Mouse (Mus musculus): ENCODE measurements around the gene Eps15. TPM values are rescaled to one million over a fixed set of nuclear protein-coding genes. Genes with fewer than 3 reads are reported as not detected.

The Eps15 gene
- polyA plus RNA-seq, 1 experiment from 2014 or later, result 41.8 TPM

DNA sequence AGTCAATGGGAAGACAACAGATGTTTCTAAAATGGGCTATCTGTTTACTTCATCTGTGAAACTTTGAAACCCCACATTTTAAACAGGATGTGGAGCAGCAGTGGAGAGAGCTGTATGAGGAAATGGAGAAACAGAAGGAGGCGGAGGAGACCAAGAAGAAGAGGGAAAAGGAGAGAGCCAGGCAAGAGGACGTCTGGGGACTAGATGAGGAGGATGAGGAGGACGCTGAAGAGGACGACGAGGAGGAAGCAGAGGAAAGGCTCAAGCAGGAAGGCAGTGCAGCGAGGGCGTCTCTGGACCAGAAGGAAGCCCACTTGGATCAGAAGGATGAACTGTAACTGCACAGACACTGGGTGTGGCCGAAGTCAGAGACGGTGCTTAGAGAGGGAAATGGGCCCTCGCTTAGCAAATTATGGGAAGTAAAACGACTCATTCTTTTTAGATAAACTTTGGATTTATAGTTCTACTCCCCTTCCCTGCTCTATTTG lies 26.4 kb upstream of the Eps15 start:
- H3K27ac ChIP-seq (replicated peaks), result no peak overlapping the region
- peaks cover 4% of the 10 kb centered on the region; the same call in 1 of the 2 replicates for H3K9me3 ChIP-seq
- WGBS, result 76% methylated on average over 11 of the region's 11 CpGs
- no peak overlapping the region for H3K4me3 ChIP-seq
- no peaks in the 10 kb centered on the region for H3K27me3 ChIP-seq (replicated peaks; ENCODE audit: low read depth, poor library complexity, severe bottlenecking)
- no peak for DNase-seq (ENCODE audit: low spot score)
- no peaks in the 10 kb centered on the region for H3K36me3 ChIP-seq (replicated peaks)
- H3K4me1 ChIP-seq, result peaks cover 7% of the 10 kb centered on the region; the same call in 1 of the 2 replicates

DNA sequence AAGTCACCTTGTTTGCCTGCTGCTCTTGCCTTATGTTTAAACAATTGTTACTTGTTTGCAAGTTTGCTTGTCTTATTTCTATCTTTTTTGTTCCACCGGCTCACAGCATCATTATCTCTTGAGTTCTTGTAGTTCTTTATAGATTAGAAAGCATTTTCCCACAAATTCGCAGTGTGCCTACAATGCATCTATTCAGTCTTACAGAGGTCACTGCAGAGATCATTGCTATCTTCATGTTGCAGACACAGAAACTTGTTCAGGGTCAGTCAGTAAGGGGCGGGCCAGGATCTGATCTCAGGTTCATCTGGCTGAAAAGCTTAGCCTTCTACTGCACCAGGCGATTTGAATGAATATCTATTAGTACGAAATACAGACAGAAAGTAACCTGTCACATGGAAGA lies 25.6 kb upstream of the Eps15 start:
- WGBS, result 86% methylated on average over 5 of the region's 5 CpGs
- DNase-seq (ENCODE audit: low spot score), result no peak
- Histone ChIP-seq H3K36me3 (replicated peaks) (no peaks in the 10 kb centered on the region), H3K27me3 (replicated peaks; ENCODE audit: low read depth, poor library complexity, severe bottlenecking) (no peaks in the 10 kb centered on the region), H3K4me3 (no peak overlapping the region), H3K9me3 (peaks cover 4% of the 10 kb centered on the region; the same call in 1 of the 2 replicates), H3K4me1 (peaks cover 7% of the 10 kb centered on the region; the same call in 1 of the 2 replicates), H3K27ac (replicated peaks) (no peak overlapping the region)

DNA sequence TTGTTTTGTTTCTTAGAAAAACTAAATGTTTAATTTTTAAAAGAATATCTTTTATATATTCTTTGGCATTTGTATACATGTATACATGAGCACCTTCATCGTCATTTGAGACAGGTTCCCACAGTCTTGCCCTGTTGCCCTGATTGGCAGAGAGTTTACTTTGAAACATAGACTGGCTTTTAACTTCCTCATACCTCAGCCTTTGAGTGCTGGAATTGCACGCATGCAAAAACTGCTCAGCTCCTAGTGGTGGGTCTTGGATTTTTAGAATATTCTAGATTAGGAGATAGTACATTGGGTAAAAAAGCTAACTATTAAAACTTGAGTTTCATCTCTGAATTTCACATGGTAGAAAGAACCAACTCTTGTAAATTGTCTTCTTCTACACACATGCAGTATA lies 24.7 kb upstream of the Eps15 start:
- peaks cover 4% of the 10 kb centered on the region; the same call in 1 of the 2 replicates for H3K9me3 ChIP-seq
- H3K27me3 ChIP-seq (replicated peaks; ENCODE audit: low read depth, poor library complexity, severe bottlenecking), result no peaks in the 10 kb centered on the region
- WGBS, result 78% methylated on average over 2 of the region's 2 CpGs
- no peaks in the 10 kb centered on the region for H3K36me3 ChIP-seq (replicated peaks)
- H3K4me1 ChIP-seq, result peaks cover 7% of the 10 kb centered on the region; the same call in 1 of the 2 replicates
- H3K4me3 ChIP-seq, result no peak overlapping the region
- no peak overlapping the region for H3K27ac ChIP-seq (replicated peaks)
- no peak for DNase-seq (ENCODE audit: low spot score)

DNA sequence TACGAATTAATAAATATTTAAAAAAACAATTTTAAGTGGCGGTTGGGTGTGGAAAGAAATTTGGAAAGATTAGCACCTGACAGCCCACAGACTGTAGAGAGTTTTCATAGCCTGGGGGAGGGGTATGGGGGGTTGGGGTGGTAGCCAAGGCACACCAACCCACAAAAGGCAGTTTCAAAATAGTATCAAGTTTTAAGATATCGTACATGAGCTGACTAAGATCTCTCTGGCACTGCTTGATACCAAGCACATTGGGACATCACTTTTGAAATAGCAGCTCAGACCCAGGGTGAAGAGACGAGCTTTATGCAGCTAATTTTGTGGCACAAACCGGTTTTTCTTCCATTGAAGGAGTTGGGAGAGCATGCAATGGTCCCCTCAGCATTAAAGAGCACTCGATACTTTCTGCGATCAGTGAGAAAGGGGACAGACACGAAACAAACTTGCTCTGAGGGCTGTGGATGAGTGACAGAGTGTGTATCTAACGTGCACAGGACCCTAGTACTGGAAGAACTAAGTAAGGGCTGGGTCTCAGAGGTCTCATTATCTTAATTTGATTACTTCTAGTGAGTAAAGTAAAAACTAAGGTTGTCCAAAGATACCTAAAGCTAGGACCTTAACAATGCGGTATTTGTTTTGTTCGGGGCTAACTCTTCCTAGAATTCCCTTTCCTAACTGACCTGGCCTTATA lies 24.2 kb upstream of the Eps15 start:
- 77% methylated on average over 11 of the region's 11 CpGs for WGBS
- Histone ChIP-seq H3K36me3 (replicated peaks) (no peaks in the 10 kb centered on the region), H3K27me3 (replicated peaks; ENCODE audit: low read depth, poor library complexity, severe bottlenecking) (no peaks in the 10 kb centered on the region), H3K4me3 (no peak overlapping the region), H3K27ac (replicated peaks) (no peak overlapping the region), H3K4me1 (peaks cover 7% of the 10 kb centered on the region; the same call in 1 of the 2 replicates), H3K9me3 (peaks cover 4% of the 10 kb centered on the region; the same call in 1 of the 2 replicates)
- DNase-seq (ENCODE audit: low spot score), result no peak

DNA sequence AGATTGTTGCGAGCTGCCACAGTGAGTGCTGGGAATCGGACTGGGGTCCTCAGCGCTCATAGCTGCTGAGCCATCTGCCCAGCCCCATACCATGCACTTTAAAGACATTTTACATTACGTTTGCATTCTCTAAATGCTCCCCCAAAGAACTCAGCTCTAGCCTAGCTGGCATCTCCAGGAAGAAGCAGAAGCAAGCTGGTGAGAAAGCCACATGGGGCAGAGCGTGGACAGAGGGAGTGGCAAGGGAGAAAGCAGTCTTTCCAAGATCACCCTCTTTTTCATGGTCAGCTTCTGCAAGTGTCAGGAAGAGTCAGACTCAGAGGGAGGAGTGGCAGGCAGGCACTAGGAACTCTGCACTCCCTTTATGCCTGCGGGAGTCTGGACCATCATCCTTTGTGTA lies 23.3 kb upstream of the Eps15 start:
- peaks cover 7% of the 10 kb centered on the region; the same call in 1 of the 2 replicates for H3K4me1 ChIP-seq
- DNase-seq (ENCODE audit: low spot score), result no peak
- no peak overlapping the region for H3K27ac ChIP-seq (replicated peaks)
- 88% methylated on average over 6 of the region's 6 CpGs for WGBS
- peaks cover 4% of the 10 kb centered on the region; the same call in 1 of the 2 replicates for H3K9me3 ChIP-seq
- H3K27me3 ChIP-seq (replicated peaks; ENCODE audit: low read depth, poor library complexity, severe bottlenecking), result no peaks in the 10 kb centered on the region
- no peaks in the 10 kb centered on the region for H3K36me3 ChIP-seq (replicated peaks)
- no peak overlapping the region for H3K4me3 ChIP-seq

DNA sequence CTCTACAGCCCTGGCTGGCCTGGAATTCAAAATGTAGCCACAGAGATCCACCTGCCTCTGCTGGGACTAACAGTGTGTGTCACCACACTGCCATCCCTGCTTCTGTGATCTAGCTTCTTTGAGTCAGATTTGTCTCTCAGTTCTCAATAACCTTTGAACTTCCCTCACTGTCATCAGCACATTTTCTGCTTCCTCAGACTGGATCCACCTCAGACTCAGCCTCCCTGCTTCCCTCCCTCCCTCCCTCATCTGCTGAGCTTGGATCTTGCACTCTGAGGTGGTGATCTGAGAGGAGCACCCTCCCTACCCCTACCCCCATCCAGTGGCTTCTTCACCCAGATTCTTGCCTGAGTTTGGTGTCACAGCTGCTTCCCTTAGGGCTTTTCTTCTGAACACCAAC lies 22.4 kb upstream of the Eps15 start:
- no peak for DNase-seq (ENCODE audit: low spot score)
- Histone ChIP-seq H3K4me3 (no peak overlapping the region), H3K27ac (replicated peaks) (no peak overlapping the region), H3K4me1 (peaks cover 12% of the 10 kb centered on the region), H3K9me3 (peaks cover 4% of the 10 kb centered on the region; the same call in 1 of the 2 replicates), H3K36me3 (replicated peaks) (no peaks in the 10 kb centered on the region), H3K27me3 (replicated peaks; ENCODE audit: low read depth, poor library complexity, severe bottlenecking) (no peaks in the 10 kb centered on the region)

DNA sequence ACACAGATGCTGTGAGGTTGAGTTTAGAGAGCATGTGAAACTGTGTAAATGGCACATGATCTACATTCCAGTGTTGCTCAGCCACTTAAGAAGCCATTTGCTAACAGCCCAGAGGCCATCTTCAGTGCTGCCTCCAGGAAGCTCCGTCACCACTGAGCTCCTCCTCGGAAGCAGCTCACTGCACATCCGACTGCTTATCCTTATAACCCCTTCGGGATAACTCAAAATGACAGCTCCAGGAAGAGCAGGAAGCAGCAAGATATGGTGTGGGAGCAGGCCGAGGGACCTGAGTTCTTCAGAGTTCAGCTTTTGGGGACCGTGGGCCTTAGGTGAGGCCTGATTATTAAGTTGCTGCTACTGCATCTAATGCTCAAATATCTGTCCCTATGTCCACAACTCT lies 18.0 kb upstream of the Eps15 start:
- DNase-seq (ENCODE audit: low spot score), result no peak
- Histone ChIP-seq H3K9me3 (no peaks in the 10 kb centered on the region), H3K27ac (replicated peaks) (no peak overlapping the region), H3K36me3 (replicated peaks) (no peaks in the 10 kb centered on the region), H3K4me1 (peaks cover 5% of the 10 kb centered on the region; the same call in 1 of the 2 replicates), H3K27me3 (replicated peaks; ENCODE audit: low read depth, poor library complexity, severe bottlenecking) (no peaks in the 10 kb centered on the region), H3K4me3 (no peak overlapping the region)
- 69% methylated on average over 6 of the region's 6 CpGs for WGBS

DNA sequence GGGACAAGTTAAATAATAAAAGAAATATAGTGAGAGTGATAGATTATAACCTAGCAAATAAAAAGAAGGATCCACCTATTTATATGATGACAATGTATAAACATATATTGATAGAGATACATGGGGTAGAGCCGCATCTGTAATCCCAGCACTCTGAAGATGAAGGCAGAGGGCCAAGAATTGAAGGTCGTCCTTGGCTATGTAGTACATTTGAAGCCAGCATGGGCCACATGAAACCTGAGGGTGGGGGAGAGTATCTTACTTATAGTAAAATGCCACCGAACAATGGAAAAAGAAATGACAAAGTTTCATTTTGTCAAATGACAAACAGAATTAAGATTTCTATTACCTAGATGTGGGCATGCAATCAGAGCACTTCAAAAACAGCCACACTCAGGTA lies 14.0 kb upstream of the Eps15 start:
- Histone ChIP-seq H3K4me3 (no peak overlapping the region), H3K27ac (replicated peaks) (no peak overlapping the region), H3K27me3 (replicated peaks; ENCODE audit: low read depth, poor library complexity, severe bottlenecking) (no peaks in the 10 kb centered on the region), H3K9me3 (no peaks in the 10 kb centered on the region), H3K4me1 (peaks cover 5% of the 10 kb centered on the region; the same call in 1 of the 2 replicates), H3K36me3 (replicated peaks) (no peaks in the 10 kb centered on the region)
- DNase-seq (ENCODE audit: low spot score), result no peak
- WGBS, result 95% methylated on average over 3 of the region's 3 CpGs

DNA sequence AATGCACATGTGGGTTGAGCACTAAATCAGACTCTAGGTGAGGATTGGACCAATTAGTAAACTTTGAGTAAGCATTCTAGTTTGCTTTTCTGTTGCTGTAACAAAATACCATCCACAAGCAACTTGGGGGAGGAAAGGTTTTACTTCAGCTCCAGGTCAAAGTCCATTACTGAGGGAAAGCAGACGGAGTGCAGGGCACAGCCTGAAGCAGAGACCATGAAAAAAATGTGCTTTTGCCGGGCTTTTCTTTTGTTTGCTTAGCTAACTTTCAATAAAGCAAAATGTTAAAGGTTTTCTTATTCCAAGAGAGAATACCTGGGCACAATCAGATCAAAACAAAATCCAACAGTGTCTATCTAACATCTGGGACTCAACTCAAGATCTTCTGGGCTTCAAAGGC lies 13.3 kb upstream of the Eps15 start:
- no peaks in the 10 kb centered on the region for H3K9me3 ChIP-seq
- DNase-seq (ENCODE audit: low spot score), result no peak
- WGBS, result 77% methylated on average over 2 of the region's 2 CpGs

DNA sequence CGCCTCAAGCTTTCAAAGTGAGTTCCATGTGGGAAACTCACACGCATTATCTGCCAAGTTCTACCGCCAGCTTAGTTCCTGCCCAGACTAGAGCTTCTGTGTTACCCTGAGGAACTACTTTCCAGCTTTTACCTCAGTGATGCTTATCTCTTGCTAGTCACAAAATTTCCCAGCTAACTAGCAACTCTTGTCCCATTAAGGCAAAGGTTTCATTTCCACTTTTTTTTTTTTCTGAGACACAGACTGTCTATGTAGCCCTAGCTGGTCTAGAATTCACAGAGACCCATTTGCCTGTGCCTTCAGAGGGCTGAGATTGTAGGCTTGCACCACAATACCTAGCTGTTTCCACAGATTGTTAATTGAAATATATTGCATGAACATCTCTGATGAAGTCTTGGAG lies 12.6 kb upstream of the Eps15 start:
- Histone ChIP-seq H3K36me3 (replicated peaks) (no peaks in the 10 kb centered on the region), H3K4me3 (no peak overlapping the region), H3K27me3 (replicated peaks; ENCODE audit: low read depth, poor library complexity, severe bottlenecking) (no peaks in the 10 kb centered on the region), H3K27ac (replicated peaks) (no peak overlapping the region), H3K9me3 (no peaks in the 10 kb centered on the region), H3K4me1 (no peaks in the 10 kb centered on the region)
- 87% methylated on average over 3 of the region's 3 CpGs for WGBS
- no peak for DNase-seq (ENCODE audit: low spot score)

More for the DNA sequence above, 13.3 kb upstream of the Eps15 start:
- no peak overlapping the region for H3K27ac ChIP-seq (replicated peaks)
- no peaks in the 10 kb centered on the region for H3K27me3 ChIP-seq (replicated peaks; ENCODE audit: low read depth, poor library complexity, severe bottlenecking)
- H3K4me1 ChIP-seq, result peaks cover 5% of the 10 kb centered on the region; the same call in 1 of the 2 replicates
- H3K4me3 ChIP-seq, result no peak overlapping the region
- no peaks in the 10 kb centered on the region for H3K36me3 ChIP-seq (replicated peaks)

DNA sequence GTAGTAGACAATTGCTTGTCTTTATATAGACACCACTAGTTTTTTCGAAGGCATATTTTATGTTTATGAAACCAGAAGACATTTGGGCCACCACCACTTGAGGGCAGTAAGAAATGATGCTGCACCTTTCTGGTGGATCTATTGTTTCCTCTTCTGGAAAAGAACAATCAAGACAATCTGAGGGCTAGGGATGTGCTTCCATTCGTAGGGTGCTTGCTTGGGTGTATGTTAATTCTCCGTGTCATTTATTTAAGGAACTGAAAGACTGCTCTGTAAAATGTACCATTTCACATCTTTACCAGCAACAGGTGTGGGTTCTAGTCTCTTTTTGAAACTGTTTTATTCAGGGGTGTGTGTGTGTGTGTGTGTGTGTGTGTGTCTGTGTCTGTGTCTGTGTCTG lies 11.2 kb upstream of the Eps15 start:
- Histone ChIP-seq H3K4me1 (no peaks in the 10 kb centered on the region), H3K27ac (replicated peaks) (no peak overlapping the region), H3K4me3 (no peak overlapping the region), H3K36me3 (replicated peaks) (no peaks in the 10 kb centered on the region), H3K9me3 (no peaks in the 10 kb centered on the region), H3K27me3 (replicated peaks; ENCODE audit: low read depth, poor library complexity, severe bottlenecking) (no peaks in the 10 kb centered on the region)
- 84% methylated on average over 3 of the region's 3 CpGs for WGBS
- no peak for DNase-seq (ENCODE audit: low spot score)

DNA sequence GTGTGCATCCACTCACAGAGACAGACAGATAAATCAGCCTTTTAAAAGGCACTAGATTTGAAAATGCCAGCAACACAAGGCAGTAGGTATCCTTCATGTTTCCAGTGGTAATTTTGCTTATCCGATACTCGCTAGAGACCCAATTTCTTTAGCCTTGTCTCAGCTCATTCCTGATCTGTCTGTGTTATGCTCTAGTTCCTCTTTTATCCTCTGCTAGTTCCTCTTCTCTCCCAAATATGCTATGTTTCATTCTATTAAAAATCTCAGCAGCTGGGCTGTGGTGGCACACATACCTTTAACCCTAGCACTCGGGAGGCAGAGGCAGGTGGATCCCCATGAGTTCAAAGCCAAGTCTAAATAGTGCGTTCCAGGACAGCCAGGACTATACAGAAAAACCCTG lies 8.3 kb upstream of the Eps15 start:
- no peak for DNase-seq (ENCODE audit: low spot score)
- Histone ChIP-seq H3K4me1 (no peaks in the 10 kb centered on the region), H3K27ac (replicated peaks) (no peak overlapping the region), H3K36me3 (replicated peaks) (no peaks in the 10 kb centered on the region), H3K27me3 (replicated peaks; ENCODE audit: low read depth, poor library complexity, severe bottlenecking) (no peaks in the 10 kb centered on the region), H3K9me3 (no peaks in the 10 kb centered on the region), H3K4me3 (no peak overlapping the region)
- 94% methylated on average over 4 of the region's 4 CpGs for WGBS

DNA sequence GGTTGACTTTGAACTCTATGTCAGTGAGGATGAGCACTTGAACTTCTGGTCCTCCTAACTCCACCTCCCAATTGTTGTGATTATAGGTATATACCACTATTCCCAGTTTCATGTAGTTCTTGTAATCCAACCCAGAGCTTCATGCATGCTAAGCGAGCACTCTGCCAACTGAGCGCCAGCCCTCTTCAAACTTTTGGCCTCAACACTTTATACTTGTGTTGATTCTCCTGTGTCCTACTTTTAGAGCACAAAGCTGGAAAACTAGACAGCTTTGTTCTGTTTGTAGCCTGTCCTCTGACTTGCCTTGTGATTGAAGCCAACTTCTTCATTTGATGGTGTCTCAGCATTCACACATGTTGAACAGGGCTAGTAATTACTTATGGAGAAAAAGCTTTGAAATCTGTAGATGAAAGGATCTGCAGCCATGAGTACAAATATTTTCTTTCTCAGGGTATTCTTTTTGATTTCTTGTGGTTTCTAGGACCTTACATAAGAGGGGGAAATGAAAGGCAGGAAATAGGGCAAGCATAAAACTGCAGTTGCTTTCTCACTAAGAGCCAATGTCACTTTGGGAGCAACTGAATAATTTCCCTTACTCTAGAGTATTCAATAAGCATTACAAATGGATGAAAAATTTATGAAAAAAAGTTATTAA lies 6.4 kb upstream of the Eps15 start:
- no peaks in the 10 kb centered on the region for H3K4me1 ChIP-seq
- WGBS, result 90% methylated on average over 2 of the region's 2 CpGs
- no peaks in the 10 kb centered on the region for H3K27me3 ChIP-seq (replicated peaks; ENCODE audit: low read depth, poor library complexity, severe bottlenecking)
- no peak overlapping the region for H3K4me3 ChIP-seq
- H3K36me3 ChIP-seq (replicated peaks), result no peaks in the 10 kb centered on the region
- DNase-seq (ENCODE audit: low spot score), result no peak
- H3K9me3 ChIP-seq, result no peaks in the 10 kb centered on the region
- no peak overlapping the region for H3K27ac ChIP-seq (replicated peaks)

All from embryonic facial prominence, embryonic 10.5 days (tissue).